Mouse (Mus musculus) hindbrain, postnatal 0 days (tissue): Measurements from ENCODE around the gene Kmt2b. TPM values are rescaled to one million over a fixed set of nuclear protein-coding genes. Genes with fewer than 3 reads are reported as not detected.

Source experiments
- ATAC-seq: fragments of 200-750 bp; cut with Nextera tagmentation; 2 replicates; pipeline ENCODE4 v1.8.0; 2017; ENCODE audit warnings: mild to moderate bottlenecking, moderate TSS enrichment, moderate library complexity
- DNase-seq: peaks from one replicate; pipeline ENCODE4 v3.0.0-alpha.2; 2015; ENCODE audit warnings: low spot score
- H3K27ac ChIP-seq: fragments of 300-500 bp; sonication (generic); 2 replicates; pipeline ENCODE4 v1.5.1; 2014; ENCODE audit warnings: mild to moderate bottlenecking
- H3K27me3 ChIP-seq: fragments of 300-500 bp; sonication (generic); 2 replicates; pipeline ENCODE4 v1.6.1; 2014; ENCODE audit warnings: low read length, mixed read lengths; ENCODE audit not compliant: insufficient read depth
- H3K36me3 ChIP-seq: fragments of 300-500 bp; sonication (generic); 2 replicates; pipeline ENCODE4 v1.6.1; 2014; ENCODE audit warnings: low read length, mixed read lengths; ENCODE audit not compliant: insufficient read depth
- H3K4me1 ChIP-seq: fragments of 300-500 bp; sonication (generic); 2 replicates; pipeline ENCODE4 v1.6.1; 2014; ENCODE audit warnings: antibody characterized with exemption, low read length, mixed read lengths; ENCODE audit not compliant: insufficient read depth
- H3K4me2 ChIP-seq: fragments of 300-500 bp; sonication (generic); 2 replicates; pipeline ENCODE4 v1.6.1; 2014; ENCODE audit warnings: low read depth, mild to moderate bottlenecking, low read length, moderate library complexity, mixed read lengths
- H3K4me3 ChIP-seq: fragments of 300-500 bp; sonication (generic); 2 replicates; pipeline ENCODE4 v1.5.1; 2014; ENCODE audit warnings: low read length
- H3K9ac ChIP-seq: fragments of 300-500 bp; sonication (generic); replicated peaks from 2 replicates; pipeline ENCODE4 v1.6.1; 2014; ENCODE audit warnings: mild to moderate bottlenecking, low read length, moderate library complexity, mixed read lengths
- H3K9me3 ChIP-seq: fragments of 300-500 bp; sonication (generic); 2 replicates; pipeline ENCODE4 v1.6.1; 2016; ENCODE audit warnings: low read length, mixed read lengths
- CTCF ChIP-seq: IDR thresholded peaks from 2 replicates; pipeline ENCODE4 v1.5.1; 2016; ENCODE audit warnings: antibody characterized with exemption, control low read depth, low read depth
- WGBS: fragments of 180-500 bp; shearing (Covaris S2); extraction: QIAGEN DNeasy Blood & Tissue Kit; methylation state at CpG from one replicate; pipeline ENCODE4 v1.1.7; 2014; 5-methylcytosine and 5-hydroxymethylcytosine counted together
- polyA plus RNA-seq: library from polyadenylated mRNA; unstranded; fragments of >200 nt; fragmentation: Nextera tagmentation; extraction: Ambion mirVana; gene quantifications from 2 replicates; pipeline ENCODE4 v1.2.1, GENCODE M21; 2015
- total RNA-seq: library from RNA; depleted of rRNA; stranded (reverse); fragments of >200 nt; gene quantifications from 2 replicates; pipeline ENCODE4 v1.2.3, GENCODE M21; 2014; rRNA removed

Gene Kmt2b
- total RNA-seq (27.1 and 36.7 TPM in 2 replicates), polyA plus RNA-seq (6.7 and 7.1 TPM in 2 replicates)

DNA sequence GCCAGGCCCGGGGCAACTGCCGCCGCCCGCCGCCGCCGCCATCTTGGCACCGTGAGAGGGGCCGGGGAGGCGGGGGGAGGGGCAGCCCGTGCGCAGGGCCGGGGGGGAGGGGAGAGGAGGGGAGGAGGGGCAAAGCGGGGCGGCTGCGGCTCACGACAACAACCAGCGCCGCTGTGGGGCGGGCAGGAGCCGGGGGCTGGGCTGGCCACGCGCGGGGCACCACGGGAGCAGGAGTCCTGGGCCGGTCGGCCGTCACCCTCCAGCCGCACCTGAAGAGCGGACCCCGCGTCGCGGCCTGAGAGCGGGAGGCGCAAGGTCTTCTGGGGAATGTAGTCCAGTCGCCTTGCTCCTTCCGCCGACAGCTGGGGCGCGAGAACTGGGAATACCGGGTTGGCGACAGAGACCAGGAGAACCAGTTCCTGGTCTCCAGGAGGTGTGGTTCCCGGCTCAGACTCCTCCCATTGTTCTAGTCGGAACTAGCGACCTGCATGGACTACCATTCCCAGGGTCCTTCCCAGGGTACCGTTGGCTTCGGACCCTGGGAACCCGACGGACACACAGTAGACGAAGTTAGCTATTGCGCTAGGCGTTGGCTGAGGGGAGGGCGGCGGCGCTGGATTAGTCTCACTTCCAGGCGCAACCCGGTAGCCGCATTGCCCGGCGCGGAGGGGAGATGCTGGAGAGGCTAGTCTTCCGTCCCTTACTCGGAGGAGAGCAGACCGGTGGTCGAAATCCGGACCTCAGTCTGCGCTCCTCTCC is at the start of gene Kmt2b:
Kmt2b (minus strand) TSS at position 51 of the 759 bp plus-strand sequence.
- WGBS: under 1% methylated on average over 44 of the region's 68 CpGs
- Histone ChIP-seq H3K36me3 (peaks cover 21% of the 10 kb centered on the region), H3K4me1 (peaks cover 8% of the 10 kb centered on the region), H3K27me3 (no peaks in the 10 kb centered on the region), H3K4me3 (peak within 1 kb of the TSS; percentile 95), H3K9me3 (no peaks in the 10 kb centered on the region), H3K9ac (peak within 1 kb of the TSS; percentile 99), H3K27ac (peak within 1 kb of the TSS; percentile 96), H3K4me2 (peak within 1 kb of the TSS; percentile 93)
- no peak for TF ChIP-seq CTCF
- ATAC-seq (peak; percentile 96), DNase-seq (peak; percentile 98)

DNA sequence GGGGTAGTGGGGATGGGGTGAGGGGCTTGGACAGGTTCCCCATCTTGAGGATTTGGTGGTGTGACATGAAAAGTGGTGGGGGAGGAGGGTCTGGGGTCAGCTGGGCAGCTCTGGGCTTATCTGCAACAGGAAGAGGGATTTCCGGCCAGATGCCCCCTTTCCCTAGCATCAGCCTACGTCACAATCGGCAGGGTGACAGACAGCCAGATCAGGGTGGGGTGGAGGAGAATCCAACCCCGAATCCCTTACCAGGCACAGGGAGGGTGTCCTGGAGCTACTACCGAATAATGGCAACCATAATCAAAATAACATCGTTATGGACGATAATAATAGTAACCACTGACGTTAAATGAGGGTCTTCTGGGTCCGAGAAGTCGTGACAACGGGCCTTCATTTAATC is 47.9 kb upstream of the Kmt2b start:
- H3K27me3 ChIP-seq: peaks cover 47% of the 10 kb centered on the region
- no peak for ATAC-seq

DNA sequence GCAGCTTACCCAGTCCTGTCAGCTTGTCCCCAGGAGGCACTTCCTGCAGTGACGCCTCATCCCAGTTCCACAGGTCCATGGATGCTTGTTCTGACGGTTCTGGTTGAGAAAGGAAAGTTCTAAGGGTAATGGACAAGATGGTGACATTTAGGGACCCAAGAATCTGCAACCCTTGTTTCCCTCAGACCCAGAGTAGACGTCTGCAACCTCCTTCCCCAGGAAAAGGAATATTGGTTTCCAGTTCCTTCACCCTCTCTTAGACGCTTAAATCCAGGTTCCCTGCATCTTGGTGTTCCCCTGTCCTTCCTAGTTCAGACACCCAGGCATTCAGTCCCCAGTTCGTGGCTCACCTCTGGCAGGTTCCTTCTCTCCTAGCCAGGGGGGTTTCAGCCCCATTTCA is 47.2 kb upstream of the Kmt2b start, which contains the start of gene Etv2:
Etv2 (minus strand) TSS at position 101 of the 400 bp plus-strand sequence.
- 8% methylated on average over 5 of the region's 5 CpGs for WGBS
- no peak for TF ChIP-seq CTCF
- Histone ChIP-seq H3K36me3 (peaks cover under 1% of the 10 kb centered on the region; the same call in 1 of the 2 replicates), H3K4me1 (no peaks in the 10 kb centered on the region), H3K9me3 (no peaks in the 10 kb centered on the region), H3K27ac (no peak within 1 kb of the TSS), H3K4me3 (peak within 1 kb of the TSS; percentile 11; the same call in 1 of the 2 replicates), H3K4me2 (peak within 1 kb of the TSS; percentile 23; the same call in 1 of the 2 replicates), H3K27me3 (peaks cover 47% of the 10 kb centered on the region), H3K9ac (no peak within 1 kb of the TSS)
- no peak for DNase-seq
- ATAC-seq: no peak

More for the DNA sequence above, 47.9 kb upstream of the Kmt2b start:
- no peak for DNase-seq
- H3K36me3 ChIP-seq: peaks cover 7% of the 10 kb centered on the region
- H3K9me3 ChIP-seq: no peaks in the 10 kb centered on the region
- H3K27ac ChIP-seq: no peak overlapping the region
- no peak overlapping the region for H3K4me2 ChIP-seq
- H3K4me1 ChIP-seq: no peaks in the 10 kb centered on the region
- H3K4me3 ChIP-seq: no peak overlapping the region
- H3K9ac ChIP-seq: no peak overlapping the region
- TF ChIP-seq CTCF: no peak
- WGBS: 34% methylated on average over 11 of the region's 11 CpGs

DNA sequence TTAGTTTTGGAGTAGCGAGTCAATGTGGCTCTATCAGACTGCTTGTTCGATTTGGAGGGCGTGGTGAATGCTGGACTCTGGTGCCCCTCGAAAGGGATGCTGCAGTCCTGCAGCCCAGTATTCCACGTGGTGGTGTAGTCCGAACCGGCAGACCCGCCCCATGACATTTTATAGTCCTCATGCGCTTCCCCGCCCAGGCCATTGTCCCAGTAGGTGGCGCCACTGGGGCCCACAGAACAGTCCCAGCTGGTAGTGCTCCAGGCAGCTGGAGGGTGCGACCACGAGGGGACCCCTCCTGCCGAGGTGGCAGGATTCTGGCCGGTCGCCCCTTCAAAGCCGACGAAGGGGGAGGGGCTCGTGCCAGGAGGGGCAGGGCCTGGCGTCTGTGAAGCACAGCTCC is 46.1 kb upstream of the Kmt2b start:
- H3K9ac ChIP-seq: no peak overlapping the region
- TF ChIP-seq CTCF: peak; percentile 75
- no peaks in the 10 kb centered on the region for H3K9me3 ChIP-seq
- WGBS: under 1% methylated on average over 20 of the region's 20 CpGs
- no peaks in the 10 kb centered on the region for H3K4me1 ChIP-seq
- peak; percentile 69 for DNase-seq
- no peak overlapping the region for H3K27ac ChIP-seq
- H3K4me3 ChIP-seq: peak overlapping the region; percentile 11; the same call in 1 of the 2 replicates
- peak overlapping the region; percentile 23; the same call in 1 of the 2 replicates for H3K4me2 ChIP-seq
- H3K36me3 ChIP-seq: no peaks in the 10 kb centered on the region
- ATAC-seq: peak; percentile 80
- peaks cover 50% of the 10 kb centered on the region for H3K27me3 ChIP-seq

DNA sequence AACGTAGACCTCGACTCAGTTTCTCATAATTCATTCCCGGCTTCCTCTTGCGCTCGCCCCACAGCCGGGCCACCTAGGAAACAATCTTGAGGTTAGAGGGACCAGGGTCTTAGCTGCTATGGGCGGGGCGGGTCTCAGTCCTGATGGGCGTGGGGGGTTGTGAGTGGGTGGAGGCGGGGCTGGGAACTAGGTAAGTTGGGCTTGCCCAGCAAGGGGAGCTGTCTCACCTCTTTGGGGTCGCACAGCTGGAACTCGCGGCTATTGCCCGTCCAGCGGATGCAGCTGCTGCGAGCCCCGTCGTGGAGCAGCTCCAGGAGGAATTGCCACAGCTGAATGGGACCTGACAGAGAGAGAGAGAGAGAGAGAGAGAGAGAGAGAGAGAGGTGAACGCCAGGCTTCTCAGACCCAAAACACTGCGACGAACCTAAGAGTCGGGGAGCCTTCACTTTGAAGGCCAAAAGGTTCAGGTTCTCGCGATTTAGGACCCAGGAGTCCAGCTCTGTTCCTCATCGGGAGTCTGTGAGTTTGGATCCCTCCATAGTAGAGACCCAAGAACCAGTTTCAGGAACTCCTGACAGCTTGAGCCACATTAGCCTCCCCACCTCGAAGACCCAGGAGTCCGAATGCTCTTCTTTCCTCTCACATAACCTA is 45.4 kb upstream of the Kmt2b start:
- Histone ChIP-seq H3K27ac (no peak overlapping the region), H3K4me2 (no peak overlapping the region), H3K9ac (no peak overlapping the region), H3K4me3 (no peak overlapping the region), H3K4me1 (no peaks in the 10 kb centered on the region), H3K9me3 (no peaks in the 10 kb centered on the region), H3K27me3 (peaks cover 50% of the 10 kb centered on the region), H3K36me3 (no peaks in the 10 kb centered on the region)
- WGBS: 7% methylated on average over 27 of the region's 27 CpGs
- ATAC-seq (no peak), DNase-seq (no peak)
- no peak for TF ChIP-seq CTCF

DNA sequence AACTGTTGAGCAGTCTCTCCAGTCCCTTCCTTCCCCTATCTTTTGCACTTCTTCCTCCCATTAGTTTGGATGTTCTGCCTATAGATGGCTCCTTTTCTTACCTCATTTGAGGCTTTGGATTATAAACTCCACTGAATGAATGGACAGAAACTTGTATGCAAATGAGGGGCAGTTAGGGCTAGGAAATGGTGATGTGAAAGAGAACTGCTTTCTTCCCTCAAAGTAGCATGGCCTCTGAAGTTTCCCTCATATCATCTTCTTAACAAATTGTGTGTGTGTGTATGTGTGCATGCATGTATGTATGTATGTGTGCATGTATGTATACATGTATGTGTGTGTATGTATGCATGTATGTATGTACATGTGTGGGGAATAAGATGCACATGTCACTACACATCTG is 40.5 kb upstream of the Kmt2b start:
- H3K4me1 ChIP-seq: no peaks in the 10 kb centered on the region; the same call in 1 of the 2 replicates
- ATAC-seq (no peak), DNase-seq (no peak)
- H3K4me2 ChIP-seq: no peak overlapping the region
- H3K9ac ChIP-seq: no peak overlapping the region
- no peak for TF ChIP-seq CTCF
- peaks cover 28% of the 10 kb centered on the region for H3K27me3 ChIP-seq
- no peak overlapping the region for H3K27ac ChIP-seq
- no peaks in the 10 kb centered on the region for H3K9me3 ChIP-seq
- no peak overlapping the region for H3K4me3 ChIP-seq
- no peaks in the 10 kb centered on the region for H3K36me3 ChIP-seq
